Mouse (Mus musculus): Measurements from ENCODE around the gene Trim59.

DNA sequence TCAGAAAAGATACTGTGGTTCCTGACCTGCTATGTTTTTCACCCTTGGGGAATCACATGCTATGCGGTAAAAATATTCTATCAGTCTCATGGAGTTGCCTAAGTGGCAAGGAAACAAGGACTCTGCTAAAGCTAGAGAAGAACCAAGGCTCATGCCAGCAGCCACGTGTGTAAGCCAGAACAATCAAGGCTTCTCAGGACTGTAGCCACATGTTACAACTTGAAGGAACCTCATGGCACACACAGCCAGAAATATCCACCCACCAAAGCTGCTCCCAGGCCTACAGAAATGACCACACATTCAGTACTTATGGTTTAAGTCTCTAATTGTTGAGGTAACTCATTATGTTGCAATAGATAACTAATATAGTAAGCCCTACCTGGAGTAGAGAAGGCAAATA is 58.0 kb downstream of the Trim59 start:
- TF ChIP-seq CTCF (IDR thresholded peaks at IDR 0.05; ENCODE audit: low read depth, low read length) = no peak
- TF ChIP-seq POLR2A (IDR thresholded peaks at IDR 0.05; ENCODE audit: insufficient read depth, low read length) = no peak
- TF ChIP-seq EP300 (IDR thresholded peaks at IDR 0.05; ENCODE audit: insufficient read depth, low read depth, low read length) = no peak
